Mouse (Mus musculus) cerebellum, postnatal 4 days (tissue): ENCODE measurements around the gene Tmem29.
A peak's percentile ranks its signal among the peaks of the same experiment; 100 is the strongest.
"Not testable (repeated sequence)": the region's sequence is repeated elsewhere in the genome, so short reads cannot be mapped to it uniquely, and the experiment has no call there.

ENCODE experiments used
- DNase-seq, 2 experiments: peaks; one replicate each; pipeline ENCODE4 v3.0.0; 2022; ENCODE audit warnings: low spot score in 2 of 2, mixed read lengths in 1 of 2

Tmem29 gene

GRCm38 (mm10) chrX:150458766-150459350, at the start of gene Tmem29:
Tmem29 (minus strand) TSS chrX:150459154.
- peak; percentile 44 to 86 for DNase-seq

GRCm38 (mm10) chrX:150508696-150509095, 49.7 kb upstream of the Tmem29 start:
- no peak for DNase-seq

- not testable (repeated sequence) for DNase-seq
Measured at GRCm38 (mm10) chrX:150487811-150488210, 28.9 kb upstream of the Tmem29 start.

DNA sequence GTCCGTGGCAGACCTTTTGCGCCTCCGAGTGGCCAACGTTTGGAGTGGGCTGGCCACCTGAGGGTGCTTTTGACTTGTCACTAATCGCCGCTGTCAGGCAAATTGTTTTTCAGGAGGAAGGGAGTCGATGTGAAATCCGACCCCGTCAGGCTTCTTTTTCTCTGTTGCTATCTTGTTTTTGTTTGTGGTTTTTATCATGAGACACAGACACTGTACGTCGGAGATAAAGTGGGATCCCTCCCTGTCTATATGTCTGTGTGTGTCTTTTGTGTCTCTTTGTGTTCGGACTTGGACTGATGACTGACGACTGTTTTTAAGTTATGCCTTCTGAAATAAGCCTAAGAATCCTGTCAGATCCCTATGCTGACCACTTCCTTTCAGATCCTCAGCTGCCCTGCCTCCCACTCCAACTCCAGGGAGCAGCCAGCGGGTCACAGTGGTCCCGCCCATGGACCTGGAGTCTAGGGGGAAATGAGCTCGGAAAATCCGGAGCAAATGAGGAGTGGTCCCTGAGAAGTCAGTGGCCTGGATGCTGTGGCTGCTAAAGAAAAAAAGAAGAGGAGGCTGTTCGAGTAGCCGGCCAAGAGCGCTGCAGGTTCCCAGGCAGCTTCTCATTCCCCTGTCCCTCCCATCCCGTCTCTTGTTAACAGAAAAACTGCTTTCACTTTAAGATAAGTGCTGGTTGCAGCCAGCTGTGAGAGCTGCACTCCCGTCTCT, 27.5 kb upstream of the Tmem29 start:
- not testable (repeated sequence) for DNase-seq

DNA sequence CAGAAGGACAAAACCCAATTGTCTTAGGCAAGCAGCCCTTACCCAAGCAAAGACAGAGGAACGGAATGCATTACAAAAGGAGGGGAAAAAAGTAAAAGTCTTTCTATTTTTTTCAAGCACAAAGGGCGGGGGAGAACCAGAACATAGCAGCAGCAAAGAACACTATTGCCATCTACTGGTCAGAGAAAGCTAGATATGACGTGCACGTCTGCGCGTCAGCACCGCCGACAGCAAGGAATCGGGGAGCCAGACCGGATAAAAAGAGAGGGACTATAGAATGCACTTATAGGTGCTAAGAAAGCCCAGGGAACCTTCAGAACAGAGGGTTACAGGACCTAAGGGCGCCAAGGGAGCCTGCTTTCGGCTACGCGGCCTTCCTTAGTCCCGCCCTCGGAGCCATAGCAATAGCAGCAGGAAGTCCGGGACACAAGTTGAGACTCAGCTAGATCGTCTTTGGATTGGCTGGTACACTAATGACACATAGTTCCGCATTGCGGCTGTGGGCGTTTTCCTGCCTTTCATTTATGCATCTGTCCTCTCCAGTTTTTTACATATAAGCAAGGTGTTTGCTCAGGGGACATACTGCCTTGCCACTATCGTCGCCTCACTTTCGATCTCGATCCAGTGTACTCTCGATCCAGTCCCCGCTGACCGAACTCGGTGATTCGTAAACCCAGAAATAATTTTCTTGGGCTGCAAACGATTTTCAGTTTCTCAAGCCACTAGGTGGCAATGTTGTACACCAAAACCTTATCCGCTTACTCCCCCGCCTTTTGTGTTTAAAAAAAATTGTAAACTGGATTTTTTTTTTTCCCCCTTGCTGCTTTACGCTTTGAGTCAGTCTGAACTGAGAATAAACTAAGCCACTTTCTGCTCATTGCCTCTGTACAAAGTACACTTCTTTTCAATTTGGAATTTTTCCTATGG, 19.2 kb upstream of the Tmem29 start:
- peak; percentile 23 to 80 for DNase-seq

DNA sequence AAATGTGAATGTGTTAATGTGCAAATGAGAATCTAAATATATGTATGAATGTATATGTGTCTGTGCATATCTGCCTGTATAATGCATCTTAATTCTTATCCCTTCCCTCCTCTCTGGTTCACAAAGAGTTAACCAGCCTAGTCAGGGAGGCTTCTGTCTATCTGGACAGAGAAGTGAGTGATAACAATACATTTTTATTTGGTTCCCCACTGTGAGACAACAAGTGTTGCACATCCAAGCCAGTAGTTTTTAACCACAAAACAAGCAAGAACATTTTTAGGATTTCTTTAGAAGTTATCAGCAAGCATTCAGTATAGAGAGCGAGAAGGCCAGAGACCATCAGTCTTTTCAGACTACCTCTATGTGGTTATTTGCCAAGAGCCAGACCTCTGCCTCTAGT, 12.5 kb upstream of the Tmem29 start:
- DNase-seq, result no peak

DNA sequence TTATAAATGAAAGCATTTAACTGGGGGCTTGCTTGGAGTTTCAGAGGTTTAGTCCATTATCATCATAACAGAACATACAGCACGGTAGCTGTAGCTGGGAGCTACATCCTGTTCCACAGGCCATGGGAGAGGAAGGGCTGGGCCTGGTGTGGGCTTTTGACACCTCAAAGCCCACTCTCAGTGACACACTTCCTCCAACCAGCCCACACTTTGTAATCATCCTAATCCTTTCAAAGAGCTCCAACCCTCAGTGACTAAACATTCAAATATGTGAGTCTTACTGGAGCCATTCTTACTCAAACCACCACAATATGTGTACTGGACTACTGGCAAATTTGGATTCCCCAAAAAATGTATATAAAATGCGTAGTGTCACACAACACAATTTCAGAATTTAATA, 9.3 kb upstream of the Tmem29 start:
- DNase-seq, result no peak

DNA sequence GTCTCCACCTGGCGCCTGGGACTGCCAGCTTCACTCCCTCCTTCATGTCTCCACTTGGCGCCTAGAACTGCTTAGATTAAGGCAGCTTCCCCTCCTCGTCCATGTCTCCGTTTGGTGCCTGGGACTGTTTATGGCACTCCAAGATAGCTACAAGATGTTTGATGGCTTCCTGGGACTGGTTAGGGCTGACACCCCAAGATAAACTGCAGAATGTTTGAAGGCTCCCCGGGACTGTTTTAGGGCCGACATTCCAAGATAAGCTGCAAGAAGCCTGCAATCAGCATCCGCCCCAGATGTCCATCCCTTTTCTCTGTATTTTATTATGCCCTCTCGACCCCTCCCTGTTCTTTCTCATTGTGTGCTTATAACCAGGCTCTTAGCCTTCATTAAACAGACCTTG, 7.9 kb upstream of the Tmem29 start:
- not testable (repeated sequence) for DNase-seq

- DNase-seq, result no peak
Measured at GRCm38 (mm10) chrX:150460143-150460542, 1.2 kb upstream of the Tmem29 start.

DNA sequence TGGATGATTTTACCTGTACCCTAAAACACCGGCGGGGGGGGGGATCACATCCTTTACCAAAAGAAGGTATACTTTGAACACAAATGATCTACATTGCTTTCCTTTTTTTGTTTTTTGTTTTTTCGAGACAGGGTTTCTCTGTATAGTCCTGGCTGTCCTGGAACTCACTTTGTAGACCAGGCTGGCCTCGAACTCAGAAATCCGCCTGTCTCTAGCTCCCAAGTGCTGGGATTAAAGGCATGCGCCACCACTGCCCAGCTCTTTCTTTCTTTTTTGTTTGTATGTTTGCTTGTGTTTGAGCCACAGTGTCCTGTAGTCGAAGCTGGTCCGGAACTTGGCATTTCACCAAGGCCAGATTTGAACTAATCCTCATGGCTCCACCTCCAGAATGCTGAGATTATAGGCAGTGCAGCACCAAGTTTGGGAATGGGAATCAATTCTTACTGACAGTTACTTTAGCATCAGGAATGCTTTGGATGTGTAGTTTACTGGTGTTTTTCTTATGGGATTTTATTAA, 515 bp upstream of the Tmem29 start:
- DNase-seq, result peak in 1 of 2 experiments; percentile 21

- no peak for DNase-seq
Measured at GRCm38 (mm10) chrX:150458136-150458535, 818 bp downstream of the Tmem29 start.

- peak; percentile 19 to 56 for DNase-seq
Measured at GRCm38 (mm10) chrX:150440505-150441338, 18.2 kb downstream of the Tmem29 start.

- no peak for DNase-seq
Measured at GRCm38 (mm10) chrX:150436373-150436772, 22.6 kb downstream of the Tmem29 start.

DNA sequence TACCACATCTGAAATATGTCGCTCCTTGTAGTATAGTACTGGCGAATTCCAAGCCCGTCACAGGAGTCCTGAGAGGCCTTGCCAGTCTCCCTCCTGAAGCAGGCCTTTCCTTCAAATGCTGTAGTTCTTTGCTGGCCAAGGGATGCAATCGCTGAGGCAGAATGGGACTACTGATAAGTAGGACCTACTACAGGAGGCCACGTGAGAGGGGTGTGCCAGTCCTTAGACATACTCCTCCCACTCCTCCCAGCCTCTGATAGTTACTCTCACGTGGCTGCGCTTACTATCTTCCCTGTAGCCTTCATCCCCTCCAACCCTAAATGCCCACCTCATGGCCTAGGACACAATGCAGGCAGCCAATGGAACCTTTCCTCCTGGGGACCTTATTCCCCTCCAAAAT, 23.6 kb downstream of the Tmem29 start:
- no peak for DNase-seq

DNA sequence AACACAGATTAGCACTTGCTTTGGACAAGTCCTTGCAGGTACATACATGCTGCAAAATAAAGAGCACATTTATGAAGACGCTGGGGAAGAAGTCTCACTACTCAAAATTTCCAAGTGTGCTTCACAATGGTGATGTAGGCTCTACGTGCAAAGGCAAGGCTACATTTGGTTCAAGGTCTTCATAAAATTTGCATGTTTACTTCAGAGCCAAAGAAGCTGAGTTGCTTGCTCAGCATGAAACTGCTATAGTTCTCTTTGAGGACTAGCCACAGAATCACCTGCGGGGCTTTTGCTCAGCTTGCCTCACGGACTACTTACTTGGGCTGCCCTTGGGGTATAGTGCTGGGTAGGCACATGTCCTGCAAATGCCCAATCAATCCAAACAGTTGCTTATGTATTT, 45.4 kb downstream of the Tmem29 start:
- no peak for DNase-seq
